Mouse (Mus musculus) thymus, adult 2 months (tissue): ENCODE results near the gene Gpr146.

Experiments
- CTCF ChIP-seq: fragments of 200-500 bp; IDR thresholded peaks from 2 replicates; pipeline ENCODE4 v1.5.1; 2012; ENCODE audit warnings: mild to moderate bottlenecking, control low read depth, low read length, moderate library complexity, borderline replicate concordance; ENCODE audit not compliant: control insufficient read depth, poor library complexity, insufficient read depth; ENCODE audit errors: extremely low read depth
- POLR2A ChIP-seq: fragments of 200-500 bp; IDR thresholded peaks from 2 replicates; pipeline ENCODE4 v1.6.1; 2012; ENCODE audit warnings: mild to moderate bottlenecking, low read length, control low read depth, moderate library complexity; ENCODE audit not compliant: control insufficient read depth, poor library complexity, insufficient read depth; ENCODE audit errors: extremely low read depth

GRCm38 (mm10) chr5:139351134-139351533 is 26.4 kb upstream of the Gpr146 start, which contains the start of gene Cox19:
- TF ChIP-seq POLR2A = no peak
- TF ChIP-seq CTCF = no peak
